Mouse (Mus musculus) cerebellum, adult 9-11 months (tissue): ENCODE results near the gene Ank3.

Experiments
- DNase-seq: peaks from one replicate; pipeline ENCODE4 v3.0.0; 2022

Gene Ank3

DNA sequence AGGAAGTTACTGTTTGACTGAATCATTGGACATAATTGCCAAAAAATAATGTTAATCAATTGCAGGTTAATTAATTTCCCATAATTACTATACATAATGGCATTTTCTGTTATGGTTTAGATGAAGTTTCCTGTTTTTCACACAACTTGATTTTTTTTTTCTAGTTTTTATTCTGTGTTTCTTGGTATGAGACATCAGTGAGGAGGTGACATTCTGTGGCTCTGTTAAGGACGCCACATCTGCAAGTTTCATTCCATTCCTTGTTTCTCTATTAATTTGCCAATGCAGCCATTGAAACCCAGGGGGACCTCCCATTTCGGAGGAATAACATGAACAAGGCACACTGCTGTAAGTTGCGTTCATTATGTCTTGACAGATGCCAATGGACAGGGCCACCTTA is 143.9 kb downstream of the Ank3 start:
- no peak for DNase-seq

DNA sequence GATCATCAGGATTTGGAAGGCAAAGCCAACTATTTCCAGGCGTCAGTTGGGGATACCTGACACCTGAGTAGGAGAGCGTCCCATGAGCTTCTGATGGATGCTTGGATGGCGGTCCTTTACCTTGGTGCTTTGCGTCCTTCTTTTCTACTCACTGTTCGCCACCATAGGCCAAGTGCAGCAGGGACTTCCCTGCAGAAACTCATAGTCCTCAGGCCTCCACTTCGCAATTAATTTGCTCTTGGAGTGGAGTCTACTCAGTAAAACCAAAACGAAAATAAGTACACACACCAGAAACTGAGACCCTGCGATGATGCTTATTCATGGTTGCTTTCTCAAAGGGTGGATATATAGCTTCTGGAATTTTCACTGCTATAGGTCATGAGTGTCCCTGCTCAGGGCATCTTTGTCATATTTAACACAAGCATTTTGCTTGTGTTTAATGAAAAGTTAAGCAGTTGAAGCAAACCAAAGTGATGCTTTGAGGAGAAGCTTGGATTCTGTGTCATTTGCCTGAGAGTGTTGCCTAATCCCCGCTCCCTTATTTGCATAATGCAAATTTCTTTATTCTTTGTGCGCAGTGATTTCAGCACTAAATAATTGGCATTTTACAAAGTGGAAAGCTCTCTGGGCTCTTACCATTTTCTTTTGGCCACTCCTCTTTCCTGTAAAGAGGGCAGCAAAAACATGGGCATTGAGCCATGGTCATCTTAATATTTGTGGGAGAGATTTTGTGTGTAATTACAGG is 145.5 kb downstream of the Ank3 start:
- DNase-seq = no peak

GRCm38 (mm10) chr10:69544653-69545052 is 146.1 kb downstream of the Ank3 start:
- no peak for DNase-seq

- DNase-seq = no peak
These were observed 147.4 kb downstream of the Ank3 start for GRCm38 (mm10) chr10:69545936-69546335.

DNA sequence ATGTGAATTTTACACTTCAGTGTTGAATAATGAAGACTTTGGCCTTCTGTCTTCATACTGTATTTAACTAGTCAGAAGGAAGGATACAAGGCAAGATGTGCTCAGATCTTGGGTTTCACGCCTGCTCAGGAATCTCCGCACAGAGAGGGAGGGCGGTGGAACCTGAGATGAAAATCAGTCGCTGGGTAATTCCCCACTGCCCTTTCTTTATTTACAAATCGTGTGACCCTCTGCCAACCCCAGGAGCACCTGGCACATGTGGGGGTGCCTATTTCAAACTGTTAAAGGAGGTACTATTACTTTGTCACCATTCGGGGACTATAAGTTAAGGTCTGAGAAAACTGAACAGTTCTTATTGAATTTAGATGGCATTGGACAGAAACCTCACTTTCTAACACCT is 148.1 kb downstream of the Ank3 start:
- no peak for DNase-seq

DNA sequence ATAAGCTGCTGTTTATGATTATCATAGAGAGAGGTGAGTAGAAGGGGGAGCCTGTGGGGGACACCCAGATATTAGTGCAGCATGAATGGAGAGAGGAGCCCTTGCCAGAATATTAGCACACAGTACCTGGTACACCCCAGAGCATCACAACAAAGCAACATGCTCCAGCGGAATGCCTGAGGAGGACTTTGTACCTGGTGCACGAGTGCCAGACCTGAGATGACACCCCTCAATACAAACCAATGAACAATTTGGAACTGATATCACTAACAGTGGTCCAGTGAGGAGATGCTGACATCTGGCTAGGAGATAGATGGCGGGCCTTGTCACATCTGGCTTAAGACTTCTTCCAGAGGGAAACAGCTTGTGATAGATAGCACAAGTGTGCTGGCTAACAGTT is 150.2 kb downstream of the Ank3 start:
- DNase-seq = no peak

DNA sequence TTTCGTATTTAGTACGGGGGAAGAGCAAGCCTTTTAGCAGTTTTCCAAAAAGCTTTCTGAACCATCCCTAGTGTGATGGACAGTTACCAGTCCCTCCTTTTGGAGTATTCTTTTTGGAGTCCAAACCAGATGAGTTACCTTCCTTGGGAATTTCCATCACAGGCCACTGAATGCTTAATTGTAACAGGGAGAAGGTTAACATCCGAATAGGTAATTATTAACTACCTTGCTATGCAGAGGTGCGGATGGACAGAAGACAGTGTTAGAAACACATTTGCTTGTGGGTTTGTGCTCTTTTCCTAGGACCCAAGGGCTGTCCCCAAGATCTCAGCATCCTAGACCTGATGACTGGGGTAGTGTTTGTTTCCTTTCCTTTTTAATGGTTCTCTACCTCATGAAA is 150.6 kb downstream of the Ank3 start:
- DNase-seq = no peak

GRCm38 (mm10) chr10:69550824-69551223 is 152.3 kb downstream of the Ank3 start:
- no peak for DNase-seq

- no peak for DNase-seq
These were observed 154.5 kb downstream of the Ank3 start for GRCm38 (mm10) chr10:69553091-69553490.

DNA sequence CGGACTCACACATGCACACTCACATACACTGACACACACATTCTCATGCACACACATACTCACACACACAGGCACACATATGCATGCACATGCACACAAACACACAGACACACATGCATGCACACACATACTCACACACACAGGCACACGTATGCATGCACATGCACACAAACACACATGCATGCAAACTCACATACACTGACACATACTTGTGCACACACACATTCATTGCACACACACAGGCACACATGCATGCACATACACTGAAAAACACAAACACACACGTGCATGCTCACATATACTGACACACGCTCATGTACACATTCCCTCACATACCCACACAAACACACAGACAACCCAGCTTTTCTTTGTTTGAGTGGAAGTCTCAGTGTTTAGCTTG is 157.0 kb downstream of the Ank3 start:
- no peak for DNase-seq

- peak; percentile 67 for DNase-seq
These were observed 157.7 kb downstream of the Ank3 start for GRCm38 (mm10) chr10:69556278-69556677.

DNA sequence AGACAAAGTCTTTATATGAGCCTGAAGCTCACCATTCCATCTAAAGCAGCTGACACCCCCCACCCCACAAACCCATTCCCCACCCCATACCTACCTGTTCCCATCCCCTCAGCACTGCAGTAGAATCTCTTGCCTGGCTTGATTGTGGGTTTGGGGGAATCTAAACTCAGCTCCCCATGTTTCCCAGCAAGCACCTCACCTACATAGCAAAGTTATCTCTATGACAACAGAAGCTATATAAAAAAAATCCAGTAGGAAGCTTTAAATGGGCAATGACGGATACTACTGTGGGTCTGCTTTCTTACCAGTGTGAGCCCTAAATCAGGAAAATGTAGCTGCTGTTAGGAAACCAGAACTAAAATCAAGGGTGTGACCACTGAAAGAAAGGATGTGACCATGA is 161.7 kb downstream of the Ank3 start:
- no peak for DNase-seq

GRCm38 (mm10) chr10:69562931-69563330 is 164.4 kb downstream of the Ank3 start:
- DNase-seq = no peak

DNA sequence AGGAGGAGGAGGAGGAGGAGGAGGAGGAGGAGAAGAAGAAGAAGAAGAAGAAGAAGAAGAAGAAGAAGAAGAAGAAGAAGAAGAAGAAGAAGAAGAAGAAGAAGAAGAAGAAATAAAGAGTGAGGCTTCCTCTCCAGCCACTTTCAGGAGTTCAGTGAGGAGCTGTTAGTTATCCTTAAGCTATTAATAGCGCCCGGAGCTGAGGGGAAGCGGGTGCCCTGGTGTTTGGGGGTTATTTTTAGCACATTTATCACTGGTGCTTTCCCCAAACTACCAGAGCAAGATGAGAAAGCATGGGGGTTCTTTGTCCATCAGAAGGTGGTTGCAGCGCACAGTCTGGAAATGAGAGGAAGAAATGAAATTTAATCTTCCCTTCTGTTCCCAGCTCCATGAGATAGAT is 166.5 kb downstream of the Ank3 start:
- no peak for DNase-seq

GRCm38 (mm10) chr10:69568976-69569375 is 170.4 kb downstream of the Ank3 start:
- no peak for DNase-seq

DNA sequence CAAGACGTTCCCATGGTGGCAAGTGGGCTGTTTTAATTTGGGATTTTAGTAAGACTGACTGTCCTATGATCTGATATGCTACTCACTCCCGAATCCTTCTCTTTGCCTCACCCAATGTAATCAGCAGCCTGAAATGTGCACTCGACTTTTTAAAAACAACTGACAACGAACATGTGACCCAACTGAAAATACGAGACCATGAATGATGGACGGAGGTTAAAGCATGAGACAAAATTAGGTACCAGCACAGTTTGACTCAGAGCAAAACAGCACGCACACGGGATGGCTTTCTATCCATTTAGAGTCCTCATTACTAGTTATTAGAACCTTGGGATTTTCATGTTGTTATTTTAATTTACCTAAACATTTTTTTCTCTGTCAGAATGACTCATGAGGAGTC is 171.2 kb downstream of the Ank3 start:
- no peak for DNase-seq

DNA sequence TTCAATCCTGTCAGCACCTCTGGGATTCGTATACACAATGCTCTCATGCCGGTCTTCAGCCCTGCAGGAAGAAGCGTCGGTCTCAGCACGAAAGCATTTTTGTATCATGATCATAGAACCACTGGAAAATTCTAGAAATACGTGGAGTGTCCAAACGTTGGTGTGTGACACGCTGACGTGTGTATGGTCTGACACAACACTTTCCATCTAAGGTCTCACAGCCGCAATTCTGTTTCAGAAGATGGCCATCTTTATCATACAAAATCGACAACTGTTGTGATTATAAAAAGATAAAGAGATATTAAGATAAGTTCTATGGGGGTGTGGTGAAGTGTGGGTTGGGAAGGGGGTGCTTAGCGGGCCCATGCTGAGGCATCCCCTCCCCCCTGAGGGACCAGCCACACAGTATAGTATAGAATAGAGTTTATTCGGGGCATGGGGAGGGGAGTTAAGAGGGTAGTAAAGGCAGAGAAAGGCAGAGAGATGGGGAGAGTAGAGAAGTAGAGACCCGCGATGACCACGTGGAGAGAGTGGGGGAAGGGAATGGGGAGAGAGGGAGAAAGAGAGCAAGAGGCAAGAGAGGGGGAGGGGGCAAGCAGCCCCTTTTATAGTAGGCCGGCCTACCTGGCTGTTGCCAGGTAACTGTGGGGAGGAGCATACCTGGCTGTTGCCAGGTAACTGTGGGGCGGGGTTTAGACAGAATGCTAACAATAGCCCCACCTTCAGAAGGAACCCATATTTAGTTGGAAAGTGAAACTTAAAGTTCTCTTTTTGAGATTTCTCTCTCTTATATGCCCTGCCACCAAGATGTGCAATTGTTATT is 172.1 kb downstream of the Ank3 start:
- DNase-seq = peak; percentile 32

- no peak for DNase-seq
These were observed 172.8 kb downstream of the Ank3 start for GRCm38 (mm10) chr10:69571422-69571821.

DNA sequence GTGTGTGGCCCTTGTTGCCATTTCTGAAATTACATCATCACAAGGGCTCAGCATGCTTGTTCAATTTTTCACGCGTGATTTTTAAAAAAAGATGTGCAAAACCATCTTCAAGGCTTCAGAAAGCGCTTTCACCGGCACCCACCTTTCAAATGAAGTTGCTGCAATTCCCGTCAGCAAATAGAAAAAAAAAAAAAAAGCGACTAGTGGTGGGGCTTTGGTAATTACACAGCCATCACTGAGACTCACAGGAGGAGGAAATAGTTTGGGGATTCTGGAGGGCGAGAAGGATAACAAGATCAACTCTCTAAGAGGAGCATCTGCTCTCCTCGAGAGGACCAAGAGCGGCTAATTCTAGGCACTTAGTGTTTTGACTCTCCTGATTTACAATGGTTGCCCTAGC is 173.4 kb downstream of the Ank3 start:
- no peak for DNase-seq

DNA sequence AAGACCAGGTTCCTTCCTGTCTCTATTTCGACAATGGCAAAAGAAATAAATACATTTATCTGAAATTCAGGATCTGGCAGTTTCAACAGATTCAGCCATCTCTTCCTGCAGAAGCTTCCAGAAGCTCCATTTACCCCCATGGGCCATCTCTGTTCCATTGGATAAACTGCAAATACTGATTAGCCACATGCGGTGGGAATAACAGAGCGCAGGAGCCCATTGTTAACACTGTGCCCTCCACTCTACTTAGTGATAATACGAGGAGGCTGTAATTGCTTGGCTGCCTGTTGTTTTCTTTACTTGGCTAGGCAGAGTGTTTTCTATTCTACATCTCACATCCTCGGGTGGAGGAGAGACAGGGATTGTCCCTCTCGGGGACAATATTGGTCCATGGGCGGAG is 174.5 kb downstream of the Ank3 start:
- DNase-seq = no peak

GRCm38 (mm10) chr10:69573746-69574145 is 175.2 kb downstream of the Ank3 start:
- no peak for DNase-seq

GRCm38 (mm10) chr10:69574190-69574663 is 175.7 kb downstream of the Ank3 start:
- peak; percentile 32 for DNase-seq

GRCm38 (mm10) chr10:69574894-69575293 is 176.3 kb downstream of the Ank3 start:
- no peak for DNase-seq

- no peak for DNase-seq
These were observed 176.9 kb downstream of the Ank3 start for GRCm38 (mm10) chr10:69575451-69575850.
